Mouse (Mus musculus) forebrain, embryonic 14.5 days (tissue): Measurements from ENCODE around the gene Tcirg1. TPM values are rescaled to one million over a fixed set of nuclear protein-coding genes. Genes with fewer than 3 reads are reported as not detected.

Experiments used
- ATAC-seq: fragments of 200-750 bp; cut with Nextera tagmentation; 2 replicates; pipeline ENCODE4 v1.8.0; 2017; ENCODE audit warnings: mild to moderate bottlenecking, moderate library complexity
- DNase-seq: peaks from one replicate; pipeline ENCODE4 v3.0.0-alpha.2; 2015; ENCODE audit warnings: low spot score
- H3K27ac ChIP-seq: fragments of 300-500 bp; sonication (generic); 2 replicates; pipeline ENCODE4 v1.5.1; 2014; ENCODE audit warnings: low read depth, mild to moderate bottlenecking, control low read depth, low read length, moderate library complexity
- H3K27me3 ChIP-seq: fragments of 300-500 bp; sonication (generic); replicated peaks from 2 replicates; pipeline ENCODE4 v1.6.1; 2014; ENCODE audit warnings: low read length, control low read depth, mixed read lengths; ENCODE audit not compliant: control insufficient read depth, insufficient read depth
- H3K36me3 ChIP-seq: fragments of 300-500 bp; sonication (generic); 2 replicates; pipeline ENCODE4 v1.6.1; 2014; ENCODE audit warnings: low read length, control low read depth; ENCODE audit not compliant: control insufficient read depth, insufficient read depth
- H3K4me1 ChIP-seq: fragments of 300-500 bp; sonication (generic); 2 replicates; pipeline ENCODE4 v1.6.1; 2014; ENCODE audit warnings: antibody characterized with exemption, low read length, control low read depth; ENCODE audit not compliant: control insufficient read depth, insufficient read depth
- H3K4me2 ChIP-seq: fragments of 300-500 bp; sonication (generic); 2 replicates; pipeline ENCODE4 v1.6.1; 2014; ENCODE audit warnings: mild to moderate bottlenecking, control low read depth, low read length
- H3K4me3 ChIP-seq: fragments of 300-500 bp; sonication (generic); 2 replicates; pipeline ENCODE4 v1.5.1; 2014; ENCODE audit warnings: low read depth, low read length, control low read depth
- H3K9ac ChIP-seq: fragments of 300-500 bp; sonication (generic); 2 replicates; pipeline ENCODE4 v1.6.1; 2014; ENCODE audit warnings: mild to moderate bottlenecking, low read length, control low read depth, moderate library complexity
- H3K9me3 ChIP-seq: fragments of 300-500 bp; sonication (generic); replicated peaks from 2 replicates; pipeline ENCODE4 v1.6.1; 2016; ENCODE audit warnings: low read length, control low read depth, mixed read lengths; ENCODE audit not compliant: control insufficient read depth
- WGBS: fragments of 180-500 bp; shearing (Covaris S2); extraction: QIAGEN DNeasy Blood & Tissue Kit; methylation state at CpG from one replicate; pipeline ENCODE4 v1.1.7; 2014; 5-methylcytosine and 5-hydroxymethylcytosine counted together
- polyA plus RNA-seq: library from polyadenylated mRNA; unstranded; fragments of >200 nt; fragmentation: Nextera tagmentation; extraction: Ambion mirVana; gene quantifications from 2 replicates; pipeline ENCODE4 v1.2.1, GENCODE M21; 2014

Gene Tcirg1
- polyA plus RNA-seq, 1 experiment from 2014 or later, result 5.8 TPM

DNA sequence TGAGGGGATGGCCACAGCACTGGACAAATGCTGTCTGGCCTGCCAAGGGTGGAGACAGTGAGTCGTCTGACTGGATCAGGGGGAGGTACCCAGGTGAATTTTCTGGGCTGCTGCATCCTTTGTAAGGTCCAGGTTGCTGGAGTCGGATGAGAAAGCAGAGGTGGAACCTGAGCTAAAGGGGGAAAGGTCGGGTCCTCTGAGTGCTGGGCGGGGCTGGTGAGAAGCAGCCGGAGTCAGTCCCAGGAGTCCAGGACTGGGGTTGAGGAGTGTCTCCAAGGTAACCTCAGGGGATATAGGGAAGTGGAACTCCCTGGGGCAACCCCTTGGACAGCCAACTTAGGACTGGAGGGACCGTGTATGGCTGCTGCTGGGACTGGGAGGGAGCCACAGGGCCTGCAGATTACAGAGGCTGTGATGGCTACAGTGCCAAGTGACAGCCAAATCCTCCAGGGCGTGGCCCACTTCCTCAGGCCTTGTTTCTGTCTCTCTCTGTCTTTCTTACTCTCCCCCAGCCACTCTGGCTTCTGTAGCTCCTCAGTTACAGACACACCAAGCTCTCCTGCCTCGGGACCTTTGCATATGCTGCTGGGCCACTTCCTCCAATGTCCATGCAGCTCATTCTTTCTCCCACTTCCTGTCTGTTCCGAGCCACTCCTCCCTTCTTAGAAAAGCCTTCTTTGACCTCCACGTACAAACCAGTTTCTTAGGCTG lies 15.9 kb upstream of the Tcirg1 start:
- no peak for ATAC-seq

DNA sequence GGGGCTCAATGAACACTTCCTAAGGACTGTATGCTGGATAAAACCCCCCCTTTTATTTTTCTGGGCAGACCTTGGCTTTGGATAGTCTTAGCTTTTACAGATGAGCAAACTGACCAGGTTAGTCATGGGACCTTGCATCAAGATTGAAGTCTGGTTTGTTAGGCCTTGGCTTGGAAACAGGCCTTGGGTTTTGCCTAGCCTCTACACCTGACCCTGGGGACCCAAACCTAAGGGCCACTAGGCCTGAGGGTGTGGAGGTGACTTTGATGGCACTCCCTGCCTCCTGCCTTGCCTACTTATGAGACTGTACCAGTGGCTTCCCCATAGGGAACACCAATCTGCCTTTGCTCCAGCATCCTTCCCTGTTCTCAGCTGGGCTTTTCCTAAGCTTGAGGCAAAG lies 13.0 kb upstream of the Tcirg1 start:
- no peak overlapping the region for H3K4me2 ChIP-seq
- H3K4me3 ChIP-seq, result no peak overlapping the region
- DNase-seq (no peak), ATAC-seq (no peak)
- no peak overlapping the region for H3K27ac ChIP-seq
- no peaks in the 10 kb centered on the region for H3K27me3 ChIP-seq
- H3K36me3 ChIP-seq, result no peaks in the 10 kb centered on the region
- H3K4me1 ChIP-seq, result no peaks in the 10 kb centered on the region
- no peak overlapping the region for H3K9ac ChIP-seq
- no peaks in the 10 kb centered on the region for H3K9me3 ChIP-seq

More for the DNA sequence above, 15.9 kb upstream of the Tcirg1 start:
- no peak overlapping the region for H3K4me3 ChIP-seq
- no peaks in the 10 kb centered on the region for H3K36me3 ChIP-seq
- no peaks in the 10 kb centered on the region for H3K4me1 ChIP-seq
- H3K27ac ChIP-seq, result no peak overlapping the region
- DNase-seq, result no peak
- 48% methylated on average over 10 of the region's 10 CpGs for WGBS
- no peak overlapping the region for H3K9ac ChIP-seq
- no peaks in the 10 kb centered on the region for H3K9me3 ChIP-seq
- no peaks in the 10 kb centered on the region for H3K27me3 ChIP-seq
- H3K4me2 ChIP-seq, result no peak overlapping the region

DNA sequence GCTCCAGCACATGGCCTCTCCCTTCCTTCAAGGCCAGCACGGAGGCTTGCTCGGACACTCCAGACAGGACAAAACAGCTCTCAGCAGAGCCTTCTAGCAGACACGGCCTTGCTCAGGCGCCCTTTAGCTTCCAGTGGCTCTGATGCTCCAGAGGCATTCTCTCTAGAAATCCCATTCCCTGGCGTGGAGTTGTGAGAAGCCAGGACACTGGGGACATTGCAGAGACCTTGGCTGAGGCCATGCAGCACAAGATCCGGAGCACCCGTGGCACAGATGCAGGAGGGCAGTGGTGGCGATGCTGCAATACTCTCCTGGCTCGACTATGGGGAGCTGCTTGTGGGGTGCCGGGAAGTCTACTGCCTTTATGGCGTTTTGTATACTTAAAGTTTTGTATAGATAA lies 9.8 kb upstream of the Tcirg1 start:
- no peak overlapping the region for H3K4me3 ChIP-seq
- peaks cover 9% of the 10 kb centered on the region for H3K4me1 ChIP-seq
- no peaks in the 10 kb centered on the region for H3K36me3 ChIP-seq
- no peak overlapping the region for H3K9ac ChIP-seq
- no peak overlapping the region for H3K4me2 ChIP-seq
- ATAC-seq (no peak), DNase-seq (no peak)
- 81% methylated on average over 11 of the region's 11 CpGs for WGBS
- H3K9me3 ChIP-seq, result no peaks in the 10 kb centered on the region
- H3K27ac ChIP-seq, result no peak overlapping the region
- H3K27me3 ChIP-seq, result no peaks in the 10 kb centered on the region

DNA sequence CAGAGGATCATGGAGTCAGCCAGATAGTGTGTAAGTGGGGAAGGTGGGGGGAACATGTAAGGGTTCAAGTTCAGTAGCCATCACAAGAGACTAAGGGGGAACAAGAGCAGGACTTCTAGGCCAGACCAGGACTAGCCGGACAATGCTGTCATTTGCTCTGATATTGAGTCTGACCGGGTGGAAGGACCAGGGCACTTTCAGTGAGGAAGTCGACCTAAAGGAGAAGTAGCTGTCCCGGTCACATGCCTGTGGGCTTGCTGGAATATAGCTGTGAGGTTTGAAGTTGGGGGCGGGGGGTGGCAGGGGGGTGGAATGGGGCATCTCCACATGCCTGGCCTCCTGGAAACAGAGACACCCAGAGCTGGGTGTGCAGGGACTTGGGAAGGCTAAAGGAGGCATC lies 7.6 kb upstream of the Tcirg1 start:
- no peak overlapping the region for H3K27ac ChIP-seq
- no peak for DNase-seq
- H3K9me3 ChIP-seq, result no peaks in the 10 kb centered on the region
- H3K4me2 ChIP-seq, result no peak overlapping the region
- no peak overlapping the region for H3K4me3 ChIP-seq
- H3K4me1 ChIP-seq, result peaks cover 10% of the 10 kb centered on the region
- no peak for ATAC-seq
- peaks cover 9% of the 10 kb centered on the region for H3K36me3 ChIP-seq
- no peaks in the 10 kb centered on the region for H3K27me3 ChIP-seq
- no peak overlapping the region for H3K9ac ChIP-seq
- WGBS, result 89% methylated on average over 5 of the region's 5 CpGs

DNA sequence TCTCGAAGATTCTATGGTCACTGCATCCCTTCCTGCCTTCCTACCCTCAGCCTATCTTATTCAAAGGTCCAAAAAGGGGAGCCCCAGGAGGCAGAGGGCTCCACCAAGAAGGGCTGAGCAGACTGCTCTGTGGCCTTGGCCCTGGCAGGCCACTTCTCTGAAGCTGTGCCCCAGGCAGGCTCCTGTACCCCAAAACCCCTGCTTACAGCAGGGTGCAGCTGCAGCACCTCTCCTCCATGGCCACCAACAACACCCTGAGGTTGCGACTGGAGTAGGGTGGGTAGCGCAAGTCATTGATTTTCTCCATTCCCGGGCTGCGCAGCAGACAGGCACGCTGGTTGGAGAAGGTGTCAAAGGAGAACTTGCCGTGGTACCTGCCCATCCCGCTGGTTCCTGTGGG lies 6.8 kb upstream of the Tcirg1 start:
- Histone ChIP-seq H3K4me3 (peak overlapping the region; percentile 59; the same call in 1 of the 2 replicates), H3K9ac (no peak overlapping the region; the same call in 1 of the 2 replicates), H3K4me2 (peak overlapping the region; percentile 67), H3K9me3 (no peaks in the 10 kb centered on the region), H3K36me3 (peaks cover 18% of the 10 kb centered on the region), H3K27ac (no peak overlapping the region), H3K27me3 (no peaks in the 10 kb centered on the region), H3K4me1 (peaks cover 10% of the 10 kb centered on the region)
- DNase-seq (no peak), ATAC-seq (no peak)
- 89% methylated on average over 8 of the region's 8 CpGs for WGBS

DNA sequence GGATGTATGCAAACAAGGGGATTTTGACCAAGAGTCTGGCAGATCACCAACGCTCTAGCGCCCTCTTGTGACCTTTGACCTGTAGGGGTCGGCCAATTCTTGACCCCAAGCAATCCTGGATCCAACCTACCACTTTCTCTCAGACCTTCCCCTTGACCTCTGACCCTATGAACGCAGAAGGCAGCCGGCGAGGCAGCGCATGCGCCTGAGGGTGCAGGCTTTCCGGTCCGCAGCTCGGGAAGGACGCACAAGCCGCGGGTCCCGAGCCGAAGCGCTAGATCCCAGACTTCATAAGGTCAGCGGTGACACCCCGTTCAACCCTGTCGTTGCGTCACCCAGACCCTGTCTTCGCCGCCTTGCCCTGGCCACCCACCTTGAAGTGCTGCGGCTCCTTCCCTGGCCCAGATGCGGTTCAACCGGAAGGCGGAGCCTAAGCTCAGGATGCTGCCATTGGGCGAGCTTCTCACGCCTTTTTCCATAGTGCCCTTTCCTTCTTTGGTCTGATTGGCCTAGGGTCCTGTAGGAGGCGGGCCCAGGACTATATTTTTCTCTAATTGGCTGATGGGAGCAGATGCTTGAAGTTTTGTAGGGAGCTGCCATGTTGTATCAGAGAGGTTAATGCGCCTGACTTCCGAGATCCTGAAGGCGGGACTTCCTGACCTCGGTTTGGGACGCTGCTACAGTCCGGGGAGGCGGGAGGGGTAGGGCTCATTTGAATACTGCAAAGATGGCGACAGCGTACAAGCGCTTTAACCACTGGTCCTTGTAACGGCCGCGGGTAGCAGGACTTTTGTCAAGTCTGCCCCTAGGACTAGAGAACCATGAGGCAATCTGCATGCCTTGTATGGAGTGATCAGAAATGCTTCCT lies 5.6 kb upstream of the Tcirg1 start, which contains the start of gene Ndufs8:
Gene Ndufs8 (minus strand): TSS at position 438 of the 868 bp plus-strand sequence.
- peak within 1 kb of the TSS; percentile 64 for H3K27ac ChIP-seq
- DNase-seq (peak; percentile 99), ATAC-seq (peak; percentile 98)
- no peaks in the 10 kb centered on the region for H3K9me3 ChIP-seq
- peak within 1 kb of the TSS; percentile 66 for H3K9ac ChIP-seq
- H3K4me1 ChIP-seq, result peaks cover 10% of the 10 kb centered on the region
- peaks cover 26% of the 10 kb centered on the region for H3K36me3 ChIP-seq
- H3K4me3 ChIP-seq, result peak within 1 kb of the TSS; percentile 59
- peak within 1 kb of the TSS; percentile 67 for H3K4me2 ChIP-seq
- under 1% methylated on average over 43 of the region's 43 CpGs for WGBS
- H3K27me3 ChIP-seq, result no peaks in the 10 kb centered on the region

DNA sequence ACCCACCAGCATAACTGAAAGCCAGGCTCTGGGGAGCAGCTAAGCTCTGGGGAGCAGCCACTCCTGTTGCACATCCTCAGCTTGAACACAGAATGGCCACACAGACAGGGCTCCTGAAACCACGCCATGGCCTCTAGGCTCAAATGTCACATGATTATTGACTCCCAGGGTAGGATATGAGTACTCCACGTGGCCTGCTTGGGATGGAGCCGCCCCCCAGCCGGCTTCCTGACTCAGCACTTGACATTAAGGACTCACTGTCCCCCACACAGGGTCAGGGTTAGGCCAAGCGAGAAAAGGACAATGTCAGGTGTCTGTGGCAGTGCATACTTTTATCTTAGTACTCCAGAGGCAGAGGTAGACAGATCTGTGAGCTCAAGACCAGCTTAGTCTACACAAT lies 3.3 kb upstream of the Tcirg1 start:
- Histone ChIP-seq H3K9ac (no peak overlapping the region), H3K9me3 (no peaks in the 10 kb centered on the region), H3K4me2 (no peak overlapping the region), H3K4me3 (no peak overlapping the region), H3K27ac (no peak overlapping the region), H3K36me3 (peaks cover 26% of the 10 kb centered on the region), H3K4me1 (peaks cover 16% of the 10 kb centered on the region), H3K27me3 (no peaks in the 10 kb centered on the region)
- 85% methylated on average over 5 of the region's 5 CpGs for WGBS
- DNase-seq (no peak), ATAC-seq (no peak)

DNA sequence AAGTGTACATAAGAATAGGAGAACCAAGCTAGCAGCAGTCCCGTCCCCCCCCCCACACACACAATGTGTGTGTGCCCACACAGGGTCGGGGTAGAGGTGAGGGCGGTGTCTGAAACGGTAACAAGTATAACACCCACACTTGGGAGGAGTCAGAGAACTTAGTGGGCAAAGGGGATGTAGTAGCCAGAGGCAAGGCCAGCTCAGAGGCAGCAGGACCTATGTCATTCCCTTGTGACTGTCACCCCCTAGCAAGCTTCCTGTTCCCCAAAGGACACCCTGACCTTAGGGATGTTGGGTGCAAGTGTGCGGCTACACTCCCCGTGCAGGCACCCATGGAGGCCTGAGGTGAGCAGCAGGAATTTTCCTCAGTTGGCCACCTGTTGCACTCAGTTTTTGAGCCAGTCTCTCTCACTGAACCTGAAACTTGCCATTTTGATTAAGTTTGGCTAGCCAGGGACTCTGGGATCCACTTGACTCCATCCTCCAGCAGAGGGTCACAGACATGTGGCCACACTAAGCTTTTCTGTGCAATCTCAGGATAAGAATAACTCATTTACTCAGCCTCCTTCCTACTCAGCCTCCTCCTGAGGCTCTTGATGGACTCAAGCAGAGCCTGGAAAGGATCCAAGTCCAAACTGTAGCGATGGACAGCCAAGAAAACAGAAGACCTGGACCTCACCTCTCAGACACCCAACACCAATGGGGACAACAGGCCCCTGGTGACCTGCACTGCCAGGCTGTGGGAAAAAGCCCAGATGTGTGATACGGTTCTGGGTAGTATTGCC lies 1.1 kb upstream of the Tcirg1 start:
- Histone ChIP-seq H3K4me3 (0 out of 2 replicates have a peak overlapping the region, but pooled peaks have one; percentile 35), H3K9me3 (no peaks in the 10 kb centered on the region), H3K9ac (no peak overlapping the region), H3K27me3 (no peaks in the 10 kb centered on the region), H3K4me2 (no peak overlapping the region), H3K27ac (no peak overlapping the region), H3K4me1 (peaks cover 12% of the 10 kb centered on the region), H3K36me3 (peaks cover 26% of the 10 kb centered on the region)
- no peak for ATAC-seq
- WGBS, result 80% methylated on average over 8 of the region's 8 CpGs
- DNase-seq, result no peak
